Mouse (Mus musculus): Measurements from ENCODE around the gene Slc16a8.

Gene Slc16a8

GRCm38 (mm10) chr15:79212750-79213446, 41.7 kb downstream of the Slc16a8 start:
- DNase-seq: no peak

GRCm38 (mm10) chr15:79210357-79210756, 44.2 kb downstream of the Slc16a8 start:
- no peak for DNase-seq

GRCm38 (mm10) chr15:79208758-79209439, 45.7 kb downstream of the Slc16a8 start:
- no peak for DNase-seq

GRCm38 (mm10) chr15:79208211-79208610, 46.4 kb downstream of the Slc16a8 start:
- no peak for DNase-seq

- no peak for DNase-seq
Observed at GRCm38 (mm10) chr15:79202575-79202974, 52.0 kb downstream of the Slc16a8 start.

GRCm38 (mm10) chr15:79201491-79202150, 52.9 kb downstream of the Slc16a8 start:
- DNase-seq: peak; percentile 65
